Mouse (Mus musculus): ENCODE measurements at regions not wholly inside any gene's neighbourhood (a gene's known extent, or its start where the extent isn't known, plus 50 kb on each side); places are given as distances from the start of the nearest gene placed in this dataset.

- TF ChIP-seq CTCF (IDR thresholded peaks at IDR 0.05; ENCODE audit: low read depth), result no peak
- no peaks in the 10 kb centered on the region for H3K4me1 ChIP-seq (replicated peaks; ENCODE audit: control insufficient read depth, insufficient read depth, low read length)
- H3K36me3 ChIP-seq (ENCODE audit: control insufficient read depth, insufficient read depth), result no peaks in the 10 kb centered on the region
- H3K27ac ChIP-seq (ENCODE audit: low read depth, low read length), result no peak overlapping the region
- H3K9me3 ChIP-seq (ENCODE audit: control insufficient read depth), result no peaks in the 10 kb centered on the region
- ATAC-seq, result no peak
- H3K4me3 ChIP-seq (ENCODE audit: low read depth, low read length), result no peak overlapping the region
- H3K9ac ChIP-seq (ENCODE audit: low read depth, low read length), result no peak overlapping the region
- no peaks in the 10 kb centered on the region for H3K27me3 ChIP-seq (replicated peaks; ENCODE audit: control insufficient read depth, insufficient read depth, low read length)
- WGBS, result 72% methylated on average over 1 of the region's 1 CpGs
- H3K4me2 ChIP-seq (replicated peaks; ENCODE audit: low read depth), result no peak overlapping the region
Measured at GRCm38 (mm10) chr2:148161966-148162365, 115.2 kb upstream of the Foxa2 start.

GRCm38 (mm10) chr2:148162562-148162961 lies 115.8 kb upstream of the Foxa2 start:
- no peak overlapping the region for H3K27ac ChIP-seq (ENCODE audit: low read depth, low read length)
- H3K27me3 ChIP-seq (replicated peaks; ENCODE audit: control insufficient read depth, insufficient read depth, low read length), result no peaks in the 10 kb centered on the region
- no peaks in the 10 kb centered on the region for H3K36me3 ChIP-seq (ENCODE audit: control insufficient read depth, insufficient read depth)
- TF ChIP-seq CTCF (IDR thresholded peaks at IDR 0.05; ENCODE audit: low read depth), result no peak
- H3K4me1 ChIP-seq (replicated peaks; ENCODE audit: control insufficient read depth, insufficient read depth, low read length), result no peaks in the 10 kb centered on the region
- no peak overlapping the region for H3K9ac ChIP-seq (ENCODE audit: low read depth, low read length)
- no peak overlapping the region for H3K4me2 ChIP-seq (replicated peaks; ENCODE audit: low read depth)
- no peak overlapping the region for H3K4me3 ChIP-seq (ENCODE audit: low read depth, low read length)
- no peak for ATAC-seq
- H3K9me3 ChIP-seq (ENCODE audit: control insufficient read depth), result no peaks in the 10 kb centered on the region
- WGBS, result 84% methylated on average over 1 of the region's 1 CpGs

GRCm38 (mm10) chr2:148171113-148171512 lies 124.3 kb upstream of the Foxa2 start:
- H3K4me3 ChIP-seq (ENCODE audit: low read depth, low read length), result no peak overlapping the region
- no peak for TF ChIP-seq CTCF (IDR thresholded peaks at IDR 0.05; ENCODE audit: low read depth)
- WGBS, result 72% methylated on average over 4 of the region's 4 CpGs
- H3K27ac ChIP-seq (ENCODE audit: low read depth, low read length), result no peak overlapping the region; the same call in 1 of the 2 replicates
- H3K27me3 ChIP-seq (replicated peaks; ENCODE audit: control insufficient read depth, insufficient read depth, low read length), result no peaks in the 10 kb centered on the region
- no peak for ATAC-seq
- H3K4me1 ChIP-seq (replicated peaks; ENCODE audit: control insufficient read depth, insufficient read depth, low read length), result no peaks in the 10 kb centered on the region
- H3K9ac ChIP-seq (ENCODE audit: low read depth, low read length), result no peak overlapping the region
- no peaks in the 10 kb centered on the region for H3K36me3 ChIP-seq (ENCODE audit: control insufficient read depth, insufficient read depth)
- H3K9me3 ChIP-seq (ENCODE audit: control insufficient read depth), result no peaks in the 10 kb centered on the region
- H3K4me2 ChIP-seq (replicated peaks; ENCODE audit: low read depth), result no peak overlapping the region

- no peak for TF ChIP-seq CTCF (IDR thresholded peaks at IDR 0.05; ENCODE audit: low read depth)
- no peak overlapping the region for H3K4me2 ChIP-seq (replicated peaks; ENCODE audit: low read depth)
- no peak overlapping the region for H3K27ac ChIP-seq (ENCODE audit: low read depth, low read length)
- H3K27me3 ChIP-seq (replicated peaks; ENCODE audit: control insufficient read depth, insufficient read depth, low read length), result no peaks in the 10 kb centered on the region
- ATAC-seq, result no peak
- H3K4me3 ChIP-seq (ENCODE audit: low read depth, low read length), result no peak overlapping the region
- H3K36me3 ChIP-seq (ENCODE audit: control insufficient read depth, insufficient read depth), result no peaks in the 10 kb centered on the region
- H3K4me1 ChIP-seq (replicated peaks; ENCODE audit: control insufficient read depth, insufficient read depth, low read length), result no peaks in the 10 kb centered on the region
- H3K9ac ChIP-seq (ENCODE audit: low read depth, low read length), result no peak overlapping the region
- WGBS, result 32% methylated on average over 1 of the region's 1 CpGs
- H3K9me3 ChIP-seq (ENCODE audit: control insufficient read depth), result no peaks in the 10 kb centered on the region
Measured at GRCm38 (mm10) chr2:148171699-148172098, 124.9 kb upstream of the Foxa2 start.

- Histone ChIP-seq H3K27me3 (replicated peaks; ENCODE audit: control insufficient read depth, insufficient read depth, low read length) (no peaks in the 10 kb centered on the region), H3K9me3 (ENCODE audit: control insufficient read depth) (no peaks in the 10 kb centered on the region), H3K4me2 (replicated peaks; ENCODE audit: low read depth) (no peak overlapping the region), H3K4me3 (ENCODE audit: low read depth, low read length) (no peak overlapping the region), H3K9ac (ENCODE audit: low read depth, low read length) (no peak overlapping the region), H3K36me3 (ENCODE audit: control insufficient read depth, insufficient read depth) (no peaks in the 10 kb centered on the region), H3K4me1 (replicated peaks; ENCODE audit: control insufficient read depth, insufficient read depth, low read length) (no peaks in the 10 kb centered on the region), H3K27ac (ENCODE audit: low read depth, low read length) (no peak overlapping the region)
- no peak for TF ChIP-seq CTCF (IDR thresholded peaks at IDR 0.05; ENCODE audit: low read depth)
- 80% methylated on average over 8 of the region's 8 CpGs for WGBS
- no peak for ATAC-seq
Measured at GRCm38 (mm10) chr2:148175251-148175927, 128.6 kb upstream of the Foxa2 start.

- TF ChIP-seq CTCF (IDR thresholded peaks at IDR 0.05; ENCODE audit: low read depth), result no peak
- WGBS, result 79% methylated on average over 2 of the region's 2 CpGs
- Histone ChIP-seq H3K4me2 (replicated peaks; ENCODE audit: low read depth) (no peak overlapping the region), H3K4me1 (replicated peaks; ENCODE audit: control insufficient read depth, insufficient read depth, low read length) (no peaks in the 10 kb centered on the region), H3K27ac (ENCODE audit: low read depth, low read length) (no peak overlapping the region), H3K9me3 (ENCODE audit: control insufficient read depth) (no peaks in the 10 kb centered on the region), H3K27me3 (replicated peaks; ENCODE audit: control insufficient read depth, insufficient read depth, low read length) (no peaks in the 10 kb centered on the region), H3K4me3 (ENCODE audit: low read depth, low read length) (no peak overlapping the region), H3K9ac (ENCODE audit: low read depth, low read length) (no peak overlapping the region), H3K36me3 (ENCODE audit: control insufficient read depth, insufficient read depth) (no peaks in the 10 kb centered on the region)
- no peak for ATAC-seq
Measured at GRCm38 (mm10) chr2:148180245-148180644, 133.5 kb upstream of the Foxa2 start.

- Histone ChIP-seq H3K9ac (ENCODE audit: low read depth, low read length) (no peak overlapping the region), H3K27me3 (replicated peaks; ENCODE audit: control insufficient read depth, insufficient read depth, low read length) (no peaks in the 10 kb centered on the region), H3K27ac (ENCODE audit: low read depth, low read length) (no peak overlapping the region), H3K4me2 (replicated peaks; ENCODE audit: low read depth) (no peak overlapping the region), H3K36me3 (ENCODE audit: control insufficient read depth, insufficient read depth) (no peaks in the 10 kb centered on the region), H3K4me1 (replicated peaks; ENCODE audit: control insufficient read depth, insufficient read depth, low read length) (no peaks in the 10 kb centered on the region), H3K9me3 (ENCODE audit: control insufficient read depth) (no peaks in the 10 kb centered on the region), H3K4me3 (ENCODE audit: low read depth, low read length) (no peak overlapping the region)
- no peak for ATAC-seq
- WGBS, result 92% methylated on average over 2 of the region's 2 CpGs
- no peak for TF ChIP-seq CTCF (IDR thresholded peaks at IDR 0.05; ENCODE audit: low read depth)
Measured at GRCm38 (mm10) chr2:148181518-148181917, 134.7 kb upstream of the Foxa2 start.
